ENCODE assay signal across 8 mouse cellular contexts in genomic region chr10:52417299-52417997, GRCm38 (mm10). TPM values are rescaled to one million over a fixed set of nuclear protein-coding genes. Genes with fewer than 3 reads are reported as not detected.
DNase-seq lines count a peak whose midpoint lies in the region; ATAC-seq and TF ChIP-seq lines count a peak whose summit lies in the region.

TSS of gene Nus1 (plus strand) at chr10:52417547.

- no peak for TF ChIP-seq EP300 in liver, embryonic 14.5 days (IDR thresholded peaks at IDR 0.05; ENCODE audit: low read depth)
- TF ChIP-seq EP300 in stomach, postnatal 0 days (optimal IDR thresholded peaks at IDR 0.05), result no peak

- peak within 1 kb of the TSS; percentile 92 for H3K4me3 ChIP-seq in forebrain, embryonic 10.5 days
- peak within 1 kb of the TSS; percentile 100 for H3K4me3 ChIP-seq in heart, embryonic 15.5 days
- peak within 1 kb of the TSS; percentile 83 to 87 for H3K4me3 ChIP-seq in liver, embryonic 14.5 days (ENCODE audit: insufficient read depth in 1 of 2, low read depth in 2 of 2, low read length in 2 of 2)
- peak within 1 kb of the TSS; percentile 74 for H3K4me3 ChIP-seq in neural tube, embryonic 11.5 days (ENCODE audit: low read depth, low read length)
- peak within 1 kb of the TSS; percentile 96 for H3K4me3 ChIP-seq in stomach, postnatal 0 days (ENCODE audit: low read depth, low read length)

- peaks cover 18% of the 10 kb centered on the region for H3K4me1 ChIP-seq in forebrain, embryonic 10.5 days
- H3K4me1 ChIP-seq in heart, embryonic 15.5 days (replicated peaks), result peaks cover 36% of the 10 kb centered on the region
- peaks cover 15 to 21% of the 10 kb centered on the region in 2 experiments for H3K4me1 ChIP-seq in liver, embryonic 14.5 days (replicated peaks; ENCODE audit: control insufficient read depth in 2 of 2, insufficient read depth in 2 of 2, low read length in 1 of 2)
- H3K4me1 ChIP-seq in neural tube, embryonic 11.5 days (ENCODE audit: control insufficient read depth, insufficient read depth, low read length), result peaks cover 10% of the 10 kb centered on the region; the same call in 1 of the 2 replicates
- H3K4me1 ChIP-seq in stomach, postnatal 0 days (replicated peaks; ENCODE audit: control insufficient read depth, insufficient read depth), result 0 out of 2 replicates have a peak, but pooled peaks cover 5% of the 10 kb centered on the region

- peak; percentile 91 for DNase-seq in c-Kit-negative CD71-positive TER-119-positive erythroid progenitor cells, embryonic 14.5 days (ENCODE audit: low read depth, low spot score)
- peak; percentile 98 for DNase-seq in forebrain, embryonic 10.5 days (ENCODE audit: extremely low spot score, low spot score)
- peak; percentile 97 to 99 for DNase-seq in kidney, postnatal 25 days
- peak; percentile 89 to 92 (median 90) for DNase-seq in liver, embryonic 14.5 days (ENCODE audit: low read depth in 3 of 3, low spot score in 3 of 3)
- peak; percentile 99 for DNase-seq in neural tube, embryonic 11.5 days (ENCODE audit: low spot score)
- DNase-seq in stomach, postnatal 0 days (ENCODE audit: low spot score), result peak; percentile 98

- peaks cover 18% of the 10 kb centered on the region for H3K36me3 ChIP-seq in forebrain, embryonic 10.5 days (replicated peaks)
- no peaks in the 10 kb centered on the region for H3K36me3 ChIP-seq in heart, embryonic 15.5 days
- H3K36me3 ChIP-seq in liver, embryonic 14.5 days (replicated peaks; ENCODE audit: control insufficient read depth, insufficient read depth, low read depth), result no peaks in the 10 kb centered on the region
- no peaks in the 10 kb centered on the region for H3K36me3 ChIP-seq in neural tube, embryonic 11.5 days (ENCODE audit: control insufficient read depth, insufficient read depth, low read length)
- no peaks in the 10 kb centered on the region; the same call in 1 of the 2 replicates for H3K36me3 ChIP-seq in stomach, postnatal 0 days (ENCODE audit: control insufficient read depth, insufficient read depth, low read length)

- no peaks in the 10 kb centered on the region for H3K9me3 ChIP-seq in forebrain, embryonic 10.5 days
- H3K9me3 ChIP-seq in heart, embryonic 15.5 days (replicated peaks), result no peaks in the 10 kb centered on the region
- H3K9me3 ChIP-seq in liver, embryonic 14.5 days (ENCODE audit: control insufficient read depth, low read length), result no peaks in the 10 kb centered on the region
- no peaks in the 10 kb centered on the region for H3K9me3 ChIP-seq in neural tube, embryonic 11.5 days (ENCODE audit: control insufficient read depth, low read length)
- H3K9me3 ChIP-seq in stomach, postnatal 0 days (ENCODE audit: control insufficient read depth, low read length), result no peaks in the 10 kb centered on the region

- H3K9ac ChIP-seq in heart, embryonic 15.5 days, result peak within 1 kb of the TSS; percentile 93
- H3K9ac ChIP-seq in liver, embryonic 14.5 days (replicated peaks), result peak within 1 kb of the TSS; percentile 75
- H3K9ac ChIP-seq in neural tube, embryonic 11.5 days (ENCODE audit: low read length), result peak within 1 kb of the TSS; percentile 95
- peak within 1 kb of the TSS; percentile 95 for H3K9ac ChIP-seq in stomach, postnatal 0 days (ENCODE audit: low read length)

- WGBS in forebrain, embryonic 10.5 days, result 1% methylated on average over 64 of the region's 79 CpGs
- WGBS in heart, embryonic 15.5 days, result under 1% methylated on average over 51 of the region's 79 CpGs
- WGBS in liver, embryonic 14.5 days (ENCODE audit: insufficient replicate concordance), result under 1% methylated on average over 64 of the region's 79 CpGs
- WGBS in neural tube, embryonic 11.5 days, result under 1% methylated on average over 76 of the region's 79 CpGs
- WGBS in stomach, postnatal 0 days, result 1% methylated on average over 67 of the region's 79 CpGs

- H3K27ac ChIP-seq in forebrain, embryonic 10.5 days, result peak within 1 kb of the TSS; percentile 96
- H3K27ac ChIP-seq in heart, embryonic 15.5 days, result peak within 1 kb of the TSS; percentile 97
- H3K27ac ChIP-seq in liver, embryonic 14.5 days, result peak within 1 kb of the TSS; percentile 23; the same call in 1 of the 2 replicates
- peak within 1 kb of the TSS; percentile 81 for H3K27ac ChIP-seq in neural tube, embryonic 11.5 days (ENCODE audit: low read depth, low read length)
- peak within 1 kb of the TSS; percentile 98 for H3K27ac ChIP-seq in stomach, postnatal 0 days (replicated peaks)

- peak; percentile 98 for TF ChIP-seq CTCF in liver, embryonic 14.5 days (IDR thresholded peaks at IDR 0.05; ENCODE audit: low read depth)
- TF ChIP-seq CTCF in stomach, postnatal 0 days (IDR thresholded peaks at IDR 0.05; ENCODE audit: low read depth), result peak; percentile 97

- no peaks in the 10 kb centered on the region for H3K27me3 ChIP-seq in forebrain, embryonic 10.5 days (ENCODE audit: poor library complexity, severe bottlenecking)
- H3K27me3 ChIP-seq in heart, embryonic 15.5 days, result no peaks in the 10 kb centered on the region
- no peaks in the 10 kb centered on the region for H3K27me3 ChIP-seq in liver, embryonic 14.5 days (ENCODE audit: control insufficient read depth, insufficient read depth, low read length)
- H3K27me3 ChIP-seq in neural tube, embryonic 11.5 days (ENCODE audit: control insufficient read depth, insufficient read depth, low read length), result no peaks in the 10 kb centered on the region
- H3K27me3 ChIP-seq in stomach, postnatal 0 days (ENCODE audit: control insufficient read depth, insufficient read depth, low read length), result no peaks in the 10 kb centered on the region

- H3K4me2 ChIP-seq in heart, embryonic 15.5 days, result peak within 1 kb of the TSS; percentile 67
- peak within 1 kb of the TSS; percentile 72 for H3K4me2 ChIP-seq in liver, embryonic 14.5 days (ENCODE audit: low read depth)
- peak within 1 kb of the TSS; percentile 43 for H3K4me2 ChIP-seq in neural tube, embryonic 11.5 days (ENCODE audit: low read depth)
- H3K4me2 ChIP-seq in stomach, postnatal 0 days (replicated peaks; ENCODE audit: low read depth), result peak within 1 kb of the TSS; percentile 69

- peak; percentile 93 for ATAC-seq in CD4-positive, CD25-positive, alpha-beta regulatory T cell, adult 4 months
- peak; percentile 98 for ATAC-seq in heart, embryonic 15.5 days (replicated peaks; ENCODE audit: insufficient number of reproducible peaks, insufficient read depth, low FRiP score, low read depth)
- peak; percentile 96 for ATAC-seq in liver, embryonic 14.5 days (ENCODE audit: insufficient read depth)
- ATAC-seq in neural tube, embryonic 11.5 days (ENCODE audit: insufficient read depth, low FRiP score, low TSS enrichment), result peak; percentile 99
- peak; percentile 98 for ATAC-seq in stomach, postnatal 0 days (ENCODE audit: low FRiP score, low TSS enrichment)

RNA-seq across cellular contexts. Expression of gene Nus1, which starts in this region (rescaled TPM):
- polyA plus RNA-seq in CD4-positive, CD25-positive, alpha-beta regulatory T cell, adult 4 months (2017; shearing (Covaris generic)), result 1 to 10 TPM; 5.1 to 8.6 TPM
- polyA plus RNA-seq in forebrain, embryonic 10.5 days (2016; fragmentation: Nextera tagmentation; extraction: Ambion mirVana), result 12.1 and 12.5 TPM in 2 replicates
- 7.9 and 8.8 TPM in 2 replicates for polyA plus RNA-seq in heart, embryonic 15.5 days (2015; fragmentation: Nextera tagmentation; extraction: Ambion mirVana)
- polyA plus RNA-seq in liver, embryonic 14.5 days (2012; rRNA removed), result 7.1 and 8.4 TPM in 2 replicates
- polyA plus RNA-seq in liver, embryonic 14.5 days (2014; fragmentation: Nextera tagmentation; extraction: Ambion mirVana), result 4.9 and 5.1 TPM in 2 replicates
- polyA plus RNA-seq in neural tube, embryonic 11.5 days (2014; fragmentation: Nextera tagmentation; extraction: Ambion mirVana), result 14.4 and 15.7 TPM in 2 replicates
- 10.1 and 10.4 TPM in 2 replicates for polyA plus RNA-seq in stomach, postnatal 0 days (2015; fragmentation: Nextera tagmentation; extraction: Ambion mirVana)

Comparison
In these comparisons a context has a peak if more than half of its experiments do, and no peak if none do; other contexts are left out.
1. Peak in every context shown above with its lines: DNase-seq, ATAC-seq, H3K4me3 ChIP-seq and H3K27ac ChIP-seq.
2. H3K27ac ChIP-seq: peak in every context shown above with its lines; median percentile 98 in stomach, postnatal 0 days; 97 in heart, embryonic 15.5 days; 96 in forebrain, embryonic 10.5 days; 81 in neural tube, embryonic 11.5 days; 23 in liver, embryonic 14.5 days.